Mouse (Mus musculus) erythroblast, embryonic 14.5 days (primary cell): ENCODE data around the gene Ak4.

ENCODE experiments used
- GATA1 ChIP-seq: IDR thresholded peaks from 2 replicates; pipeline ENCODE4 v1.6.1; 2012; ENCODE audit warnings: low read length, inconsistent platforms, mixed read lengths
- TAL1 ChIP-seq: IDR thresholded peaks from 3 replicates; pipeline ENCODE4 v1.6.1; 2012; ENCODE audit warnings: low read length, inconsistent platforms, mixed read lengths

GRCm38 (mm10) chr4:101429073-101429472, 10.0 kb downstream of the Ak4 start:
- TF ChIP-seq GATA1 (no peak), TAL1 (no peak)
